ENCODE assay signal across 8 mouse cellular contexts in genomic region chr6:30510291-30510690, GRCm38 (mm10). TPM values are rescaled to one million over a fixed set of nuclear protein-coding genes. Genes with fewer than 3 reads are reported as not detected.
DNase-seq lines count a peak whose midpoint lies in the region; ATAC-seq and TF ChIP-seq lines count a peak whose summit lies in the region.

No protein-coding gene starts in this region.

- peaks cover 0 to 24% of the 10 kb centered on the region in 2 experiments; a peak in 3 of 4 replicates for H3K36me3 ChIP-seq in MEL (ENCODE audit: control insufficient read depth in 1 of 2, insufficient read depth in 2 of 2, low read length in 2 of 2)
- peaks cover 9% of the 10 kb centered on the region for H3K36me3 ChIP-seq in forebrain, embryonic 12.5 days (replicated peaks)
- H3K36me3 ChIP-seq in kidney, postnatal 0 days (ENCODE audit: insufficient read depth, low read length) = peaks cover 7% of the 10 kb centered on the region; the same call in 1 of the 2 replicates
- H3K36me3 ChIP-seq in myocyte (ENCODE audit: control insufficient read depth, insufficient read depth) = peaks cover 7% of the 10 kb centered on the region

- H3ac ChIP-seq in myocyte (ENCODE audit: control insufficient read depth, insufficient read length) = no peak overlapping the region

- H3K4me3 ChIP-seq in MEL (ENCODE audit: control insufficient read depth in 1 of 2, insufficient read depth in 1 of 2, low read depth in 2 of 2, low read length in 2 of 2) (peak overlapping the region; percentile 25 to 27), myocyte (peak overlapping the region; percentile 55)
- H3K4me3 ChIP-seq in forebrain, embryonic 12.5 days (replicated peaks) = no peak overlapping the region; the same call in 1 of the 2 replicates
- H3K4me3 ChIP-seq in kidney, postnatal 0 days (replicated peaks; ENCODE audit: low read depth, low read length) = no peak overlapping the region

- TF ChIP-seq POLR2A in MEL (IDR thresholded peaks at IDR 0.05; ENCODE audit: control insufficient read depth in 1 of 2, insufficient read depth in 1 of 2, low read depth in 1 of 2, low read length in 2 of 2, poor library complexity in 1 of 2) (no peak), myocyte (IDR thresholded peaks at IDR 0.05; ENCODE audit: insufficient read length, low read depth) (no peak)

- H3K4me1 ChIP-seq in MEL (ENCODE audit: control insufficient read depth in 1 of 2, insufficient read depth in 2 of 2, low read length in 2 of 2) = peaks cover 5 to 11% of the 10 kb centered on the region in 2 experiments; a peak in 3 of 4 replicates
- peaks cover 14% of the 10 kb centered on the region for H3K4me1 ChIP-seq in forebrain, embryonic 12.5 days
- H3K4me1 ChIP-seq in kidney, postnatal 0 days (replicated peaks; ENCODE audit: insufficient read depth, low read length) = peaks cover 12% of the 10 kb centered on the region

- TF ChIP-seq EP300 in MEL (IDR thresholded peaks at IDR 0.05; ENCODE audit: low read depth in 1 of 2, low read length in 2 of 2) = no peak

- H3K27me3 ChIP-seq in MEL (ENCODE audit: control insufficient read depth in 1 of 2, insufficient read depth in 2 of 2, low read length in 2 of 2) (peaks cover 0 to 2% of the 10 kb centered on the region in 2 experiments; a peak in 3 of 4 replicates), myocyte (ENCODE audit: control insufficient read depth, insufficient read depth, insufficient read length) (no peaks in the 10 kb centered on the region)
- H3K27me3 ChIP-seq in forebrain, embryonic 12.5 days = no peaks in the 10 kb centered on the region
- no peaks in the 10 kb centered on the region for H3K27me3 ChIP-seq in kidney, postnatal 0 days (ENCODE audit: insufficient read depth, low read length)

- H3K27ac ChIP-seq in MEL (ENCODE audit: control insufficient read depth, low read depth, low read length) = peak overlapping the region; percentile 77
- peak overlapping the region; percentile 96 for H3K27ac ChIP-seq in forebrain, embryonic 12.5 days
- H3K27ac ChIP-seq in kidney, postnatal 0 days = peak overlapping the region; percentile 75

- WGBS in forebrain, embryonic 12.5 days = 55% methylated on average over 5 of the region's 5 CpGs
- WGBS in kidney, postnatal 0 days = 70% methylated on average over 5 of the region's 5 CpGs

- peak overlapping the region; percentile 67 for H3K4me2 ChIP-seq in forebrain, embryonic 12.5 days
- H3K4me2 ChIP-seq in kidney, postnatal 0 days (ENCODE audit: low read length) = peak overlapping the region; percentile 65; the same call in 1 of the 2 replicates
- H3K4me2 ChIP-seq in myocyte (ENCODE audit: low read depth) = peak overlapping the region; percentile 86

- TF ChIP-seq RAD21 in MEL (IDR thresholded peaks at IDR 0.05; ENCODE audit: low read depth, low read length) = no peak

- peak overlapping the region; percentile 68 for H3K9ac ChIP-seq in MEL (ENCODE audit: control insufficient read depth, low read depth, low read length, poor library complexity, severe bottlenecking)
- 0 out of 2 replicates have a peak overlapping the region, but pooled peaks have one; percentile 71 for H3K9ac ChIP-seq in forebrain, embryonic 12.5 days
- 0 out of 2 replicates have a peak overlapping the region, but pooled peaks have one; percentile 15 for H3K9ac ChIP-seq in kidney, postnatal 0 days (ENCODE audit: low read depth, low read length)

- H3K79me2 ChIP-seq in MEL (ENCODE audit: control insufficient read depth, insufficient read depth, low read length, poor library complexity) = peaks cover 9% of the 10 kb centered on the region
- H3K79me2 ChIP-seq in myocyte (ENCODE audit: control insufficient read depth, insufficient read depth) = no peaks in the 10 kb centered on the region

- no peak for ATAC-seq in cerebellum, adult (ENCODE audit: insufficient number of reproducible peaks, low FRiP score, low TSS enrichment)
- ATAC-seq in forebrain, embryonic 12.5 days (ENCODE audit: low FRiP score) = 0 out of 2 replicates have a peak, but pooled peaks have one; percentile 7
- no peak for ATAC-seq in kidney, postnatal 0 days (replicated peaks; ENCODE audit: low FRiP score, low read depth)
- no peak for ATAC-seq in megakaryocyte-erythroid progenitor cell, adult 5-6 weeks (replicated peaks; ENCODE audit: low FRiP score, low TSS enrichment, poor library complexity, severe bottlenecking)

- H3K9me3 ChIP-seq in MEL (replicated peaks; ENCODE audit: insufficient read depth, low read length) = no peaks in the 10 kb centered on the region
- no peaks in the 10 kb centered on the region for H3K9me3 ChIP-seq in forebrain, embryonic 12.5 days
- H3K9me3 ChIP-seq in kidney, postnatal 0 days (replicated peaks; ENCODE audit: low read length) = no peaks in the 10 kb centered on the region; the same call in 1 of the 2 replicates

- TF ChIP-seq CTCF in MEL (IDR thresholded peaks at IDR 0.05 in 2 of 3, conservative IDR thresholded peaks at IDR 0.05 in 1 of 3; ENCODE audit: control insufficient read depth in 1 of 3, insufficient read depth in 1 of 3, low read depth in 2 of 3, low read length in 3 of 3, poor library complexity in 1 of 3, severe bottlenecking in 1 of 3) = no peak
- TF ChIP-seq CTCF in kidney, postnatal 0 days (IDR thresholded peaks at IDR 0.05; ENCODE audit: low read depth) = no peak

- DNase-seq in cerebellum, adult 11 months = peak; percentile 21
- no peak for DNase-seq in MEL (ENCODE audit: low read depth, low spot score)
- DNase-seq in kidney, postnatal 0 days (ENCODE audit: low spot score) = no peak
- no peak for DNase-seq in adrenal gland, adult 18-20 months (ENCODE audit: low spot score in 2 of 2)

TF ChIP-seq in MEL, 35 proteins besides CTCF, POLR2A, EP300 and RAD21:
- TF ChIP-seq MAX (IDR thresholded peaks at IDR 0.05; ENCODE audit: low read length) (no peak), HCFC1 (IDR thresholded peaks at IDR 0.05; ENCODE audit: low read depth, low read length) (no peak), POLR2AphosphoS5 (IDR thresholded peaks at IDR 0.05; ENCODE audit: borderline replicate concordance, low read depth, low read length) (no peak), ETS1 (IDR thresholded peaks at IDR 0.05; ENCODE audit: low read depth, low read length) (no peak), TAL1 (IDR thresholded peaks at IDR 0.05; ENCODE audit: low read length) (no peak), SIN3A (IDR thresholded peaks at IDR 0.05; ENCODE audit: low read length) (no peak)

TF ChIP-seq in myocyte, 11 proteins besides CTCF, POLR2A, EP300 and RAD21:
- TF ChIP-seq SRF (IDR thresholded peaks at IDR 0.05; ENCODE audit: control insufficient read depth, insufficient read length, low read depth) (no peak), MAX (IDR thresholded peaks at IDR 0.05; ENCODE audit: low read depth) (no peak), E2F4 (IDR thresholded peaks at IDR 0.05; ENCODE audit: insufficient read depth) (no peak), USF1 (IDR thresholded peaks at IDR 0.05; ENCODE audit: low read depth) (no peak), REST (IDR thresholded peaks at IDR 0.05; ENCODE audit: insufficient read depth, insufficient read length) (no peak)

RNA-seq across cellular contexts. Expression of gene Ssmem1, which starts 0.6 kb away (rescaled TPM):
- 0.08 TPM in 1 of 2 replicates, not detected in the other for total RNA-seq in MEL (2012; rRNA removed)
- under 1 TPM in 1 of 2 experiments, not detected in 1; 0.13 TPM for polyA plus RNA-seq in MEL (2012; ENCODE audit: insufficient read depth in 1 of 2, insufficient read length in 2 of 2, low read depth in 1 of 2, low replicate concordance in 2 of 2, missing spikeins in 1 of 2)
- 0.29 and 0.42 TPM in 2 replicates for polyA plus RNA-seq in forebrain, embryonic 12.5 days (2016; fragmentation: Nextera tagmentation; extraction: Ambion mirVana)
- polyA plus RNA-seq in kidney, postnatal 0 days (2015; fragmentation: Nextera tagmentation; extraction: Ambion mirVana) = 0.19 and 0.30 TPM in 2 replicates
- 0.05 TPM for polyA plus RNA-seq in myocyte (2012; fragmentation: generic; extraction: Trizol)
- total RNA-seq in adrenal gland, adult 18-20 months (2021) = under 1 TPM in 1 of 2 experiments, not detected in 1; 0.22 TPM
- total RNA-seq in megakaryocyte-erythroid progenitor cell, adult 5-6 weeks (2014; fragmentation: Nextera tagmentation) = not detected in 2 replicates
- not detected in 2 replicates for total RNA-seq in megakaryocyte-erythroid progenitor cell, adult 5-6 weeks (2017)

RNA-seq across cellular contexts. Expression of gene Tmem209, which starts 0.7 kb away (rescaled TPM):
- total RNA-seq in MEL (2012; rRNA removed) = 25.4 and 26.1 TPM in 2 replicates
- polyA plus RNA-seq in MEL (2012; ENCODE audit: insufficient read depth in 1 of 2, insufficient read length in 2 of 2, low read depth in 1 of 2, low replicate concordance in 2 of 2, missing spikeins in 1 of 2) = 10 to 100 TPM; 35.9 to 93.4 TPM
- polyA plus RNA-seq in forebrain, embryonic 12.5 days (2016; fragmentation: Nextera tagmentation; extraction: Ambion mirVana) = 48.1 and 49.4 TPM in 2 replicates
- 25.9 and 27.4 TPM in 2 replicates for polyA plus RNA-seq in kidney, postnatal 0 days (2015; fragmentation: Nextera tagmentation; extraction: Ambion mirVana)
- 24.3 TPM for polyA plus RNA-seq in myocyte (2012; fragmentation: generic; extraction: Trizol)
- 10 to 100 TPM; 15.3 to 19.5 TPM for total RNA-seq in adrenal gland, adult 18-20 months (2021)
- total RNA-seq in megakaryocyte-erythroid progenitor cell, adult 5-6 weeks (2014; fragmentation: Nextera tagmentation) = 51.7 and 62.6 TPM in 2 replicates
- total RNA-seq in megakaryocyte-erythroid progenitor cell, adult 5-6 weeks (2017) = 35.8 and 46.2 TPM in 2 replicates

RNA-seq across cellular contexts. Expression of gene Cpa2, which starts 31.1 kb away (rescaled TPM):
- total RNA-seq in MEL (2012; rRNA removed) = 0.12 and 0.29 TPM in 2 replicates
- polyA plus RNA-seq in MEL (2012; ENCODE audit: insufficient read depth in 1 of 2, insufficient read length in 2 of 2, low read depth in 1 of 2, low replicate concordance in 2 of 2, missing spikeins in 1 of 2) (under 1 TPM in 1 of 2 experiments, not detected in 1; 0.43 TPM), myocyte (2012; fragmentation: generic; extraction: Trizol) (not detected)
- polyA plus RNA-seq in forebrain, embryonic 12.5 days (2016; fragmentation: Nextera tagmentation; extraction: Ambion mirVana) = 4.6 and 7.0 TPM in 2 replicates
- polyA plus RNA-seq in kidney, postnatal 0 days (2015; fragmentation: Nextera tagmentation; extraction: Ambion mirVana) = 11.5 and 12.4 TPM in 2 replicates
- total RNA-seq in adrenal gland, adult 18-20 months (2021) = under 1 TPM; 0.43 to 0.74 TPM
- total RNA-seq in megakaryocyte-erythroid progenitor cell, adult 5-6 weeks (2014; fragmentation: Nextera tagmentation) = not detected in 2 replicates
- not detected in 2 replicates for total RNA-seq in megakaryocyte-erythroid progenitor cell, adult 5-6 weeks (2017)

RNA-seq across cellular contexts. Expression of gene Cpa4, which starts 57.9 kb away (rescaled TPM):
- total RNA-seq in MEL (2012; rRNA removed) = not detected in 2 replicates
- polyA plus RNA-seq in MEL (2012; ENCODE audit: insufficient read depth in 1 of 2, insufficient read length in 2 of 2, low read depth in 1 of 2, low replicate concordance in 2 of 2, missing spikeins in 1 of 2) (not detected), myocyte (2012; fragmentation: generic; extraction: Trizol) (0.01 TPM)
- 4.7 and 5.2 TPM in 2 replicates for polyA plus RNA-seq in forebrain, embryonic 12.5 days (2016; fragmentation: Nextera tagmentation; extraction: Ambion mirVana)
- 0.05 TPM in 1 of 2 replicates, not detected in the other for polyA plus RNA-seq in kidney, postnatal 0 days (2015; fragmentation: Nextera tagmentation; extraction: Ambion mirVana)
- total RNA-seq in adrenal gland, adult 18-20 months (2021) = 1 to 10 TPM; 1.4 to 1.7 TPM
- total RNA-seq in megakaryocyte-erythroid progenitor cell, adult 5-6 weeks (2014; fragmentation: Nextera tagmentation) = not detected in 2 replicates
- total RNA-seq in megakaryocyte-erythroid progenitor cell, adult 5-6 weeks (2017) = not detected in 2 replicates

Comparison
In these comparisons a context has a peak if more than half of its experiments do, and no peak if none do; other contexts are left out.
1. H3K4me3 ChIP-seq: peak in MEL (2 of 2) and myocyte (single experiment); none in forebrain, embryonic 12.5 days (single experiment) and kidney, postnatal 0 days (single experiment).
2. H3K9ac ChIP-seq: peak in every context shown above with its lines; median percentile 71 in forebrain, embryonic 12.5 days; 68 in MEL; 15 in kidney, postnatal 0 days.
3. Peak in every context shown above with its lines, with median percentiles within 50 percentile points of each other: H3K27ac ChIP-seq and H3K4me2 ChIP-seq.